Mouse (Mus musculus): ENCODE results near the gene Vmn1r215. TPM values are rescaled to one million over a fixed set of nuclear protein-coding genes. Genes with fewer than 3 reads are reported as not detected.
"Not testable (repeated sequence)": the region's sequence is repeated elsewhere in the genome, so short reads cannot be mapped to it uniquely, and the experiment has no call there.

The Vmn1r215 gene
- not detected in 2 replicates for polyA plus RNA-seq (2015; fragmentation: Nextera tagmentation; extraction: Ambion mirVana)

GRCm38 (mm10) chr13:23067725-23068124, at the start of gene Vmn1r215:
Vmn1r215 (plus strand) TSS chr13:23068025.
- no peaks in the 10 kb centered on the region for H3K36me3 ChIP-seq
- 76% methylated on average over 1 of the region's 1 CpGs for WGBS
- no peaks in the 10 kb centered on the region for H3K27me3 ChIP-seq
- no peak within 1 kb of the TSS for H3K4me3 ChIP-seq
- no peaks in the 10 kb centered on the region for H3K9me3 ChIP-seq
- no peak within 1 kb of the TSS for H3K27ac ChIP-seq
- no peaks in the 10 kb centered on the region for H3K4me1 ChIP-seq
- H3K4me2 ChIP-seq (replicated peaks) = no peak within 1 kb of the TSS
- no peak within 1 kb of the TSS for H3K9ac ChIP-seq
- ATAC-seq (ENCODE audit: low FRiP score, low read depth) = no peak

GRCm38 (mm10) chr13:23018158-23018557, 49.7 kb upstream of the Vmn1r215 start:
- ATAC-seq (ENCODE audit: low FRiP score, low read depth) = no peak
- H3K4me1 ChIP-seq = no peaks in the 10 kb centered on the region
- H3K9me3 ChIP-seq = no peaks in the 10 kb centered on the region
- no peak overlapping the region for H3K4me2 ChIP-seq (replicated peaks)
- no peaks in the 10 kb centered on the region for H3K36me3 ChIP-seq
- H3K4me3 ChIP-seq = no peak overlapping the region
- no peaks in the 10 kb centered on the region for H3K27me3 ChIP-seq
- H3K27ac ChIP-seq = no peak overlapping the region
- H3K9ac ChIP-seq = no peak overlapping the region

- Histone ChIP-seq H3K27ac (no peak overlapping the region), H3K4me2 (replicated peaks) (no peak overlapping the region), H3K9ac (no peak overlapping the region), H3K4me1 (no peaks in the 10 kb centered on the region), H3K27me3 (no peaks in the 10 kb centered on the region), H3K9me3 (no peaks in the 10 kb centered on the region), H3K36me3 (no peaks in the 10 kb centered on the region), H3K4me3 (no peak overlapping the region)
- ATAC-seq (ENCODE audit: low FRiP score, low read depth) = no peak
Observed at GRCm38 (mm10) chr13:23024812-23025211, 43.0 kb upstream of the Vmn1r215 start.

GRCm38 (mm10) chr13:23030118-23030517, 37.7 kb upstream of the Vmn1r215 start, which contains the start of gene Vmn1r214:
Vmn1r214 (plus strand) TSS chr13:23030418.
- no peaks in the 10 kb centered on the region for H3K27me3 ChIP-seq
- H3K4me3 ChIP-seq = no peak within 1 kb of the TSS
- ATAC-seq (ENCODE audit: low FRiP score, low read depth) = no peak
- H3K36me3 ChIP-seq = no peaks in the 10 kb centered on the region
- 92% methylated on average over 3 of the region's 3 CpGs for WGBS
- no peak within 1 kb of the TSS for H3K27ac ChIP-seq
- no peaks in the 10 kb centered on the region for H3K9me3 ChIP-seq
- H3K9ac ChIP-seq = no peak within 1 kb of the TSS
- H3K4me2 ChIP-seq (replicated peaks) = no peak within 1 kb of the TSS
- H3K4me1 ChIP-seq = no peaks in the 10 kb centered on the region

- WGBS = 75% methylated on average over 1 of the region's 1 CpGs
- Histone ChIP-seq H3K9me3 (no peaks in the 10 kb centered on the region), H3K27me3 (no peaks in the 10 kb centered on the region), H3K9ac (no peak overlapping the region), H3K36me3 (no peaks in the 10 kb centered on the region), H3K4me3 (no peak overlapping the region), H3K4me1 (no peaks in the 10 kb centered on the region), H3K27ac (no peak overlapping the region), H3K4me2 (replicated peaks) (no peak overlapping the region)
- ATAC-seq (ENCODE audit: low FRiP score, low read depth) = no peak
Observed at GRCm38 (mm10) chr13:23057778-23058177, 10.0 kb upstream of the Vmn1r215 start.

GRCm38 (mm10) chr13:23069312-23069711, 1.5 kb downstream of the Vmn1r215 start:
- no peak for ATAC-seq (ENCODE audit: low FRiP score, low read depth)
- Histone ChIP-seq H3K4me2 (replicated peaks) (no peak overlapping the region), H3K9me3 (no peaks in the 10 kb centered on the region), H3K9ac (no peak overlapping the region), H3K4me3 (no peak overlapping the region), H3K27me3 (no peaks in the 10 kb centered on the region), H3K4me1 (no peaks in the 10 kb centered on the region), H3K36me3 (no peaks in the 10 kb centered on the region), H3K27ac (no peak overlapping the region)
- WGBS = 90% methylated on average over 2 of the region's 2 CpGs

GRCm38 (mm10) chr13:23094386-23094785, 26.6 kb downstream of the Vmn1r215 start:
- ATAC-seq (ENCODE audit: low FRiP score, low read depth) = no peak

GRCm38 (mm10) chr13:23118126-23118525, 50.3 kb downstream of the Vmn1r215 start, which contains the start of gene Vmn1r217:
Vmn1r217 (minus strand) TSS chr13:23118226.
- not testable (repeated sequence) for H3K4me1 ChIP-seq

More at GRCm38 (mm10) chr13:23094386-23094785, 26.6 kb downstream of the Vmn1r215 start:
- no peaks in the 10 kb centered on the region for H3K27me3 ChIP-seq
- H3K4me3 ChIP-seq = no peak overlapping the region
- H3K4me1 ChIP-seq = no peaks in the 10 kb centered on the region
- H3K9ac ChIP-seq = no peak overlapping the region
- no peak overlapping the region for H3K4me2 ChIP-seq (replicated peaks)
- 84% methylated on average over 4 of the region's 4 CpGs for WGBS
- no peak overlapping the region for H3K27ac ChIP-seq
- no peaks in the 10 kb centered on the region for H3K9me3 ChIP-seq
- H3K36me3 ChIP-seq = no peaks in the 10 kb centered on the region

GRCm38 (mm10) chr13:23120611-23121010, 52.8 kb downstream of the Vmn1r215 start:
- Histone ChIP-seq H3K9ac (no peak overlapping the region), H3K36me3 (no peaks in the 10 kb centered on the region), H3K4me3 (no peak overlapping the region), H3K27me3 (no peaks in the 10 kb centered on the region), H3K4me1 (no peaks in the 10 kb centered on the region), H3K9me3 (no peaks in the 10 kb centered on the region), H3K4me2 (replicated peaks) (no peak overlapping the region), H3K27ac (no peak overlapping the region)
- 94% methylated on average over 2 of the region's 2 CpGs for WGBS
- no peak for ATAC-seq (ENCODE audit: low FRiP score, low read depth)

More at GRCm38 (mm10) chr13:23118126-23118525, 50.3 kb downstream of the Vmn1r215 start, which contains the start of gene Vmn1r217:
- H3K36me3 ChIP-seq; ATAC-seq (ENCODE audit: low FRiP score, low read depth); H3K27ac ChIP-seq; H3K9ac ChIP-seq; H3K27me3 ChIP-seq; H3K4me3 ChIP-seq; H3K4me2 ChIP-seq (replicated peaks); H3K9me3 ChIP-seq: not testable (repeated sequence)
- 68% methylated on average over 1 of the region's 1 CpGs for WGBS

Other genes starting within 250 kb of the Vmn1r215 start
- gene Vmn1r210, start 236.7 kb upstream of the Vmn1r215 start, polyA plus RNA-seq (2015; fragmentation: Nextera tagmentation; extraction: Ambion mirVana) = not detected in 2 replicates
- not detected in 2 replicates for gene Vmn1r211, start 210.5 kb upstream of the Vmn1r215 start, polyA plus RNA-seq (2015; fragmentation: Nextera tagmentation; extraction: Ambion mirVana)
- gene Vmn1r212, start 183.8 kb upstream of the Vmn1r215 start, polyA plus RNA-seq (2015; fragmentation: Nextera tagmentation; extraction: Ambion mirVana) = not detected in 2 replicates
- not detected in 2 replicates for gene Vmn1r213, start 60.4 kb upstream of the Vmn1r215 start, polyA plus RNA-seq (2015; fragmentation: Nextera tagmentation; extraction: Ambion mirVana)
- gene Vmn1r214, start 37.6 kb upstream of the Vmn1r215 start, polyA plus RNA-seq (2015; fragmentation: Nextera tagmentation; extraction: Ambion mirVana) = not detected in 2 replicates
- gene Vmn1r217, start 50.2 kb downstream of the Vmn1r215 start, polyA plus RNA-seq (2015; fragmentation: Nextera tagmentation; extraction: Ambion mirVana) = not detected in 2 replicates
- gene Vmn1r218, start 65.1 kb downstream of the Vmn1r215 start, polyA plus RNA-seq (2015; fragmentation: Nextera tagmentation; extraction: Ambion mirVana) = not detected in 2 replicates
- not detected in 2 replicates for gene Vmn1r219, start 91.3 kb downstream of the Vmn1r215 start, polyA plus RNA-seq (2015; fragmentation: Nextera tagmentation; extraction: Ambion mirVana)
- not detected in 2 replicates for gene Vmn1r220, start 120.0 kb downstream of the Vmn1r215 start, polyA plus RNA-seq (2015; fragmentation: Nextera tagmentation; extraction: Ambion mirVana)
- not detected in 2 replicates for gene Vmn1r221, start 146.1 kb downstream of the Vmn1r215 start, polyA plus RNA-seq (2015; fragmentation: Nextera tagmentation; extraction: Ambion mirVana)
- gene Vmn1r222, start 167.9 kb downstream of the Vmn1r215 start, polyA plus RNA-seq (2015; fragmentation: Nextera tagmentation; extraction: Ambion mirVana) = not detected in 2 replicates
- not detected in 2 replicates for gene Vmn1r223, start 179.1 kb downstream of the Vmn1r215 start, polyA plus RNA-seq (2015; fragmentation: Nextera tagmentation; extraction: Ambion mirVana)